Mouse (Mus musculus) cerebellum, postnatal 36 days (tissue): ENCODE results near the gene Arhgap8.

Source experiments
- DNase-seq, 2 experiments: peaks; one replicate each; pipeline ENCODE4 v3.0.0; 2021 to 2022; ENCODE audit warnings: mixed read lengths in 2 of 2

The Arhgap8 gene

GRCm38 (mm10) chr15:84719791-84720190, at the start of gene Arhgap8:
Gene Arhgap8 (plus strand): TSS chr15:84720052.
- DNase-seq: no peak

- DNase-seq: no peak
Measured at GRCm38 (mm10) chr15:84670657-84671055, 49.2 kb upstream of the Arhgap8 start.

- DNase-seq: peak; percentile 53 to 58
Measured at GRCm38 (mm10) chr15:84671401-84672307, 48.2 kb upstream of the Arhgap8 start.

- DNase-seq: no peak
Measured at GRCm38 (mm10) chr15:84672308-84672615, 47.6 kb upstream of the Arhgap8 start.

- no peak for DNase-seq
Measured at GRCm38 (mm10) chr15:84672616-84673015, 47.2 kb upstream of the Arhgap8 start.

GRCm38 (mm10) chr15:84674329-84675067, 45.4 kb upstream of the Arhgap8 start:
- DNase-seq: no peak

GRCm38 (mm10) chr15:84675317-84675716, 44.5 kb upstream of the Arhgap8 start:
- DNase-seq: no peak

GRCm38 (mm10) chr15:84677943-84678342, 41.9 kb upstream of the Arhgap8 start:
- no peak for DNase-seq

GRCm38 (mm10) chr15:84679090-84679489, 40.8 kb upstream of the Arhgap8 start:
- no peak for DNase-seq

- no peak for DNase-seq
Measured at GRCm38 (mm10) chr15:84679794-84680193, 40.1 kb upstream of the Arhgap8 start.

- peak in 1 of 2 experiments; percentile 55 for DNase-seq
Measured at GRCm38 (mm10) chr15:84680545-84681454, 39.1 kb upstream of the Arhgap8 start.

- DNase-seq: no peak
Measured at GRCm38 (mm10) chr15:84681455-84682193, 38.2 kb upstream of the Arhgap8 start.

GRCm38 (mm10) chr15:84682206-84682605, 37.6 kb upstream of the Arhgap8 start:
- DNase-seq: no peak

- no peak for DNase-seq
Measured at GRCm38 (mm10) chr15:84682821-84683220, 37.0 kb upstream of the Arhgap8 start.

- DNase-seq: no peak
Measured at GRCm38 (mm10) chr15:84684520-84684919, 35.3 kb upstream of the Arhgap8 start.

- no peak for DNase-seq
Measured at GRCm38 (mm10) chr15:84685417-84685816, 34.4 kb upstream of the Arhgap8 start.

- no peak for DNase-seq
Measured at GRCm38 (mm10) chr15:84687904-84688303, 31.9 kb upstream of the Arhgap8 start.

- no peak for DNase-seq
Measured at GRCm38 (mm10) chr15:84689356-84689755, 30.5 kb upstream of the Arhgap8 start.

GRCm38 (mm10) chr15:84691513-84691912, 28.3 kb upstream of the Arhgap8 start:
- DNase-seq: no peak

GRCm38 (mm10) chr15:84692645-84693044, 27.2 kb upstream of the Arhgap8 start:
- no peak for DNase-seq

- DNase-seq: no peak
Measured at GRCm38 (mm10) chr15:84696021-84696420, 23.8 kb upstream of the Arhgap8 start.

GRCm38 (mm10) chr15:84697611-84698011, 22.2 kb upstream of the Arhgap8 start:
- peak; percentile 15 to 20 for DNase-seq
